Mouse (Mus musculus) CH12.LX (cell line): Measurements from ENCODE around the gene Mtap.

ENCODE experiments used
- E2F4 ChIP-seq: IDR thresholded peaks from 2 replicates; pipeline ENCODE4 v1.6.1; 2011; ENCODE audit warnings: low read depth, low read length, improper control_type of control experiment; ENCODE audit not compliant: insufficient replicate concordance
- ETS1 ChIP-seq: conservative IDR thresholded peaks from 2 replicates; pipeline ENCODE4 v1.6.1; 2012; ENCODE audit warnings: low read depth, mild to moderate bottlenecking, inconsistent platforms, low read length, improper control_type of control experiment, moderate library complexity
- GABPA ChIP-seq: IDR thresholded peaks from 2 replicates; pipeline ENCODE4 v1.6.1; 2012; ENCODE audit warnings: low read depth, low read length, improper control_type of control experiment, inconsistent platforms; ENCODE audit not compliant: insufficient replicate concordance
- MAX ChIP-seq: IDR thresholded peaks from 2 replicates; pipeline ENCODE4 v1.6.1; 2011; ENCODE audit warnings: low read length, improper control_type of control experiment
- MEF2A ChIP-seq: IDR thresholded peaks from 2 replicates; pipeline ENCODE4 v1.6.1; 2014; ENCODE audit warnings: low read depth, mild to moderate bottlenecking, inconsistent platforms, low read length, improper control_type of control experiment, borderline replicate concordance
- POLR2AphosphoS2 ChIP-seq: IDR thresholded peaks from 2 replicates; pipeline ENCODE4 v1.6.1; 2011; ENCODE audit warnings: low read depth, low read length, improper control_type of control experiment
- SIN3A ChIP-seq: IDR thresholded peaks from 2 replicates; pipeline ENCODE4 v1.6.1; 2012; ENCODE audit warnings: low read length, improper control_type of control experiment, inconsistent platforms

DNA sequence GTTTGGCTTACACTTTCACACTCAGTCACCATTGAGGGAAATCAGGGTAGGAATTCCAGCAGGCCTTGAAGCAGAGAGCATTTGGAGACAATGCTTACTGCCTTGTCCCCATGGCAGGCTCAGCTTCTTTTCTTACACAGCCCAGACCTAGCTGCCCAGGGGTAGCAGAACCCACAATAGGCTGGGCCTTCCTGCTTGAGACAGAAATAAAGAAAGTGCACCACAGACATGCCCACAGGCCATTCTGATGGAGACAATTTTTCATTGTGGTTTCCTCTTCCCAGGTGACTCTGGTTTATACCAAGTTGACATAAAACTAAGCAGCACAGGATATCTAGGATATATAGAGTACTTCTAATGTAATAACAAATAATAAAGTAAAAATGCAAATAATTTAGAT lies 72.4 kb downstream of the Mtap start:
- TF ChIP-seq MAX (no peak), GABPA (no peak), POLR2AphosphoS2 (no peak), ETS1 (no peak), MEF2A (no peak), SIN3A (no peak), E2F4 (no peak)
